Mouse (Mus musculus) ovary, adult 2 months (tissue): Measurements from ENCODE around the gene Olfr452. TPM values are rescaled to one million over a fixed set of nuclear protein-coding genes. Genes with fewer than 3 reads are reported as not detected.

ENCODE experiments used
- polyA plus RNA-seq: library from polyadenylated mRNA; depleted of rRNA; stranded (reverse); fragments of >200 nt; gene quantifications from 2 replicates; pipeline ENCODE4 v1.2.3, GENCODE M21; 2012; rRNA removed

Gene Olfr452
- polyA plus RNA-seq = not detected in 2 replicates

GRCm38 (mm10) chr6:42784793-42785192 lies at the start of gene Olfr452:
Gene Olfr452 (plus strand): TSS chr6:42785093.

GRCm38 (mm10) chr6:42739071-42739470 lies 45.8 kb upstream of the Olfr452 start, which contains the start of gene Olfr453:
Gene Olfr453 (plus strand): TSS chr6:42739371.

GRCm38 (mm10) chr6:42756104-42756503 lies 28.8 kb upstream of the Olfr452 start, which contains the start of gene Olfr38:
Gene Olfr38 (plus strand): TSS chr6:42756404.

GRCm38 (mm10) chr6:42811639-42812038 lies 26.7 kb downstream of the Olfr452 start, which contains the start of gene Olfr450:
Gene Olfr450 (plus strand): TSS chr6:42811939.

GRCm38 (mm10) chr6:42834084-42834483 lies 49.2 kb downstream of the Olfr452 start, which contains the start of gene Olfr449:
Gene Olfr449 (plus strand): TSS chr6:42834384.

Other genes starting within 250 kb of the Olfr452 start
- gene Olfr455, start 237.5 kb upstream of the Olfr452 start, polyA plus RNA-seq = not detected in 2 replicates
- gene Tcaf3, start 187.4 kb upstream of the Olfr452 start, polyA plus RNA-seq = not detected in 2 replicates
- gene Tcaf2, start 139.8 kb upstream of the Olfr452 start, polyA plus RNA-seq = 3.1 and 3.4 TPM in 2 replicates
- gene Tcaf1, start 75.0 kb upstream of the Olfr452 start, polyA plus RNA-seq = 84.3 and 86.2 TPM in 2 replicates
- gene Olfr453, start 45.7 kb upstream of the Olfr452 start, polyA plus RNA-seq = not detected in 2 replicates
- not detected in 2 replicates for gene Olfr38, start 28.7 kb upstream of the Olfr452 start, polyA plus RNA-seq
- gene Olfr450, start 26.8 kb downstream of the Olfr452 start, polyA plus RNA-seq = not detected in 2 replicates
- not detected in 2 replicates for gene Olfr449, start 49.3 kb downstream of the Olfr452 start, polyA plus RNA-seq
- not detected in 2 replicates for gene Olfr448, start 105.3 kb downstream of the Olfr452 start, polyA plus RNA-seq
- gene Olfr447, start 123.8 kb downstream of the Olfr452 start, polyA plus RNA-seq = not detected in 2 replicates
- not detected in 2 replicates for gene Olfr446, start 136.3 kb downstream of the Olfr452 start, polyA plus RNA-seq
- not detected in 2 replicates for gene Olfr444, start 164.0 kb downstream of the Olfr452 start, polyA plus RNA-seq